Mouse (Mus musculus): ENCODE results near the gene Rapgef1. TPM values are rescaled to one million over a fixed set of nuclear protein-coding genes. Genes with fewer than 3 reads are reported as not detected.
"Not testable (repeated sequence)": the region's sequence is repeated elsewhere in the genome, so short reads cannot be mapped to it uniquely, and the experiment has no call there.

Rapgef1 gene
- polyA plus RNA-seq, 1 experiment from 2014 or later = 14.9 TPM

DNA sequence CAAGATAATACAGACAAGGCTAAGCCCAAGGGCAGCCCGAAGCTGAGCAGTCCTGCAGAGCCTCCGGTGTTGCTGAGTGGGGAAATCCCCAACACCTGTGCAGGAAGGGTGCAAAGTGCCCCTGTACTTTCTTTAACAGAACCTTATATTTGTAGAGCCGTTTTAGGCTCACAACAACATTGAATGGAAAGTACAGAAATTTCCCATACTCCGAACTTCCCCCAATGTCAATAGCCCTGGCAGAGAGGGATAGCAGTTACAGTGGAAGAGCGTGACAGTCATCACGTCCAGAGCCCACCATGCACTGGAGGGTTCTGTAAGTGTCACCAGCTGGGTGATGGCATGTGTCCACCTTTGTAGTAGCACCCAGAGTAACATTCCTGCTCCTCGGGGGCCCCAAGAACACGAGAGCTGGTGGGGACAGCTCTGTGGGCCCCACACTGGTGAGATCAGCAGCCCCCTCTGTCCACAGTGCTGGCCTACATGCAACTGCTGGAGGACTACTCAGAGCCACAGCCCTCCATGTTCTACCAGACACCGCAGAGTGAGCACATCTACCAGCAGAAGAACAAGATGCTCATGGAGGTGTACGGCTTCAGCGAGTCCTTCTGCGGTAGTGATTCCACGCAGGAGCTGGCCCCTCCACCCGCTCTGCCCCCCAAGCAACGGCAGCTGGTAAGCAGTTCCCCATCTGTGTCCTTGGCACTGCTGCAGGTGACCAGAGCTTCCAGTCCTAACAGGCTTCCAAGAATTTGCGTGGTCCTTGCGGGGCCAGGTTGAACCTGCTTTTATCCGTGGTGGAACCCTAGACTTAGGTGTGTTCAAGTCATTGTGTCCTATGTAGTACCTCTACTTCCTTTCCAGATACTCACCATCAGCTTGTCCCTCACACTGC is 87.5 kb downstream of the Rapgef1 start:
- Histone ChIP-seq H3K27ac (no peak overlapping the region), H3K79me2 (ENCODE audit: inconsistent target) (no peaks in the 10 kb centered on the region), H3K36me3 (ENCODE audit: inconsistent target) (peaks cover 44% of the 10 kb centered on the region; the same call in 1 of the 2 replicates), H3K4me3 (ENCODE audit: inconsistent target) (no peak overlapping the region)
- 88% methylated on average over 18 of the region's 18 CpGs for WGBS (ENCODE audit: missing documents)

DNA sequence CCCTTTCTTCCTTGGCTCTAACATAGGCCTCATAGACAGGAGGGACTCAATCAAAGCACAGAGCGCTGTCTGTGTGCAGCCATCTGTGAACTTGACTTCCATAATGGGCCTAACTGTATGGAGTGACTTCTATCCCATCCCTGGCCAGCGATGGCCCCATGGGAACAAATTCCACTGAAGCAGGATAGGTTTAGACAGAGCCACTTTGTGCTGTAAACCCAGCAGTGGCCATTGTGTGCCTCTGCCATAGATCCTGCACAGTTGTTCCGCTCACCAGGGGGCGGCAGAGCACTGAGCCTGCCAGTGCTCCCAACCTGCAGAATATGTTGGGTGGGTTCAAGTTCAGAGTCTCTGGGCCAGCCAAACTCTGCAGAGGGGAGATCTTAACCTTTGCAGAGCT is 88.2 kb downstream of the Rapgef1 start:
- no peak overlapping the region for H3K27ac ChIP-seq
- H3K36me3 ChIP-seq (ENCODE audit: inconsistent target) = peaks cover 40% of the 10 kb centered on the region; the same call in 1 of the 2 replicates
- no peaks in the 10 kb centered on the region for H3K79me2 ChIP-seq (ENCODE audit: inconsistent target)
- no peak overlapping the region for H3K4me3 ChIP-seq (ENCODE audit: inconsistent target)
- WGBS (ENCODE audit: missing documents) = 90% methylated on average over 4 of the region's 4 CpGs

DNA sequence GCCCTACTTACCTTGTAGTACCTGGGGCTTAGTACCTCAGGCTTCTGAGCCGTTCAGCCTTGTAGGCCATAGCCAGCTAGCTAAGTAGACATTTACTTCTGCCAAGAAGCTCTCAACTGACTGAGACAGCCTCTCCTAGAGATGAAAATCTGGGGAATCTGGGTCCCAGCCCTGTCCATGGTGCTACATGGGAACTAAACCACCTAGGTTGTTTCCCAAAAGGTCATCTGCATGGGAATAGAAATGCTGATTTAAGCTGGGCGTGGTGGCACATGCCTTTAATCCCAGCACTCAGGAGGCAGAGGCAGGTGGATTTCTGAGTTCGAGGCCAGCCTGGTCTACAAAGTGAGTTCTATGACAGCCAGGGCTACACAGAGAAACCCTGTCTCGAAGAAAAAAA is 88.7 kb downstream of the Rapgef1 start:
- 92% methylated on average over 4 of the region's 4 CpGs for WGBS (ENCODE audit: missing documents)
- not testable (repeated sequence) for H3K79me2 ChIP-seq (ENCODE audit: inconsistent target); H3K27ac ChIP-seq; H3K4me3 ChIP-seq (ENCODE audit: inconsistent target)
- peaks cover 37% of the 10 kb centered on the region; the same call in 1 of the 2 replicates for H3K36me3 ChIP-seq (ENCODE audit: inconsistent target)

DNA sequence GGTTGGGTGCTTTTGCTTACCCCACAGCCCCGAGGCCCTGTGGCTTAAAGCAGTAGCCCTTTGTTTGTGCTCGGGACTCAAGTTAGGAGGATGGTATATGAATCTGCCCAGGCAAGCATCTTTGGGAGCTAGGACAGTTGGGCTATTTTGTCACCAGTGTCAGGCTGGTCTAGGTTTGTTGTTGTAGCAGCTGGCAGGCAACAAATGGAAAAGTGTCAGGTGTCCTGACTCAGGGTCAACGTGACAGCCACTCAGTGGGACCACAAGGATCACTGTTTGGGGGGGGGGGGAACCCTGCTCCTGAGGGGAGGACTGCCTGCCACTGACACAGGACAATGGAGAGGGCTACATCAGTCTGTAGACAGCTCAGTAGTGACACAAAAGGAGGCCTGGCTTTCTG is 91.5 kb downstream of the Rapgef1 start:
- Histone ChIP-seq H3K4me3 (ENCODE audit: inconsistent target) (no peak overlapping the region), H3K36me3 (ENCODE audit: inconsistent target) (peaks cover 23% of the 10 kb centered on the region; the same call in 1 of the 2 replicates), H3K79me2 (ENCODE audit: inconsistent target) (no peaks in the 10 kb centered on the region), H3K27ac (no peak overlapping the region)
- 89% methylated on average over 3 of the region's 3 CpGs for WGBS (ENCODE audit: missing documents)

DNA sequence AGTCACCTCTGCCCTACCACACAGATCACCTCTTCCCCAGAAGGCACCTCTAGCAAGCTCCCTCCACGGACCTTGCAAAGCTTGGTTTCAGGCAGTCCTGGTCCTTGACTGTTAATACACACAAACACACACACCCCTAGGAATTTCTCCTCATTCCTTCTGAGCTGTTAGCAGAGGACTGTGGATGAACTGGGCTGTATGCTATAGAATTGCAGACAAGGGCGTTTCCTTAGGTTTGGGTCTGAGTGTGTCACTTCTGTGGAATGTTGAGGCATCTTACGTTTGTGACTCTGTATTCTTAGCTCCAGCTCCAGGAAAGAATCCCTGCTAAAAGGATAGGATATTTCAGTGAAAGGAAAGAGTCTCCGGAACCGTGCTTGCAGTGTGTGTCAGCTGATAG is 92.4 kb downstream of the Rapgef1 start:
- H3K36me3 ChIP-seq (ENCODE audit: inconsistent target) = peaks cover 20% of the 10 kb centered on the region; the same call in 1 of the 2 replicates
- WGBS (ENCODE audit: missing documents) = 95% methylated on average over 5 of the region's 5 CpGs

DNA sequence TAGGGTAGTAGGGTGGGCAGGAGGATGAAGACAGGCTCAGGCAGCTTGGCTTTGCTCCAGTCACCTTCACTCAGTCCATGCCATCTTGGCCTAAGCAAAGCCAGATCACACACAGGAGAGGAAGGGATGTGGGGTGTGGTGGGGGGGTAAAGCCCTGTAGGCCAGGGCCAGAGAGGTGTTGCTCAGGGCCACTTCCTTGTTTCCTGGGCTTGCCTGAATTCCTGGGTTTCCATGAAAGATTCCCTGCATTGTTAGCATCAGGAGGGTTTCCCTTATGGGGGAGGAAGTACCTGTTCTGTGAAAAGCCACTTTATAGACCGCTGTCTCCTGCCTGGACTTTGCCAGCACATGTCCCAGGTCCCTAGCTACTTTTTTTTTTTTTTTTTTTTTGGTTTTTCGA is 94.0 kb downstream of the Rapgef1 start:
- Histone ChIP-seq H3K79me2 (ENCODE audit: inconsistent target) (no peaks in the 10 kb centered on the region), H3K36me3 (ENCODE audit: inconsistent target) (peaks cover 14% of the 10 kb centered on the region; the same call in 1 of the 2 replicates), H3K4me3 (ENCODE audit: inconsistent target) (no peak overlapping the region), H3K27ac (no peak overlapping the region)
- 100% methylated on average over 1 of the region's 2 CpGs for WGBS (ENCODE audit: missing documents)

More for the DNA sequence above, 92.4 kb downstream of the Rapgef1 start:
- H3K27ac ChIP-seq = no peak overlapping the region
- H3K4me3 ChIP-seq (ENCODE audit: inconsistent target) = no peak overlapping the region
- no peaks in the 10 kb centered on the region for H3K79me2 ChIP-seq (ENCODE audit: inconsistent target)

DNA sequence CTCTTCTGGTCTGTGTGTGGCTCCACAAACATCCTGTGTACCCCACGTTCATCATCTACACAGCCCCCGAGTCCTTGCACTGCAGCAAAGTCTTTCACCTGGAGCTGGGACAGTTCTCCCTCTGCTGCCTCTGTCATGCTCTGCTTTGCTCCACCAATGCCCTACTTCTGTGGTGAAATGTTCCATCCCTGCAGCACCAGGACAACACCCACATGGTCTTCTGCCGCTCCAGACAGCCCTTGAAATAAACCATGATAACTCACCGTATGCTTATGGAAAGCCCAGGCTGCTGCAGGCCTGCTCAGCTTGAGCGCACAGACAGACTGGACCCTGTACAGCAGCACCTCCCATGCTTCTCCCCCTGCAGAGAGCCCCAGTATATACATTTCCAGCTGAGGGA is 94.6 kb downstream of the Rapgef1 start:
- Histone ChIP-seq H3K36me3 (ENCODE audit: inconsistent target) (peaks cover 14% of the 10 kb centered on the region; the same call in 1 of the 2 replicates), H3K27ac (no peak overlapping the region), H3K4me3 (ENCODE audit: inconsistent target) (no peak overlapping the region), H3K79me2 (ENCODE audit: inconsistent target) (no peaks in the 10 kb centered on the region)
- WGBS (ENCODE audit: missing documents) = 88% methylated on average over 4 of the region's 5 CpGs

DNA sequence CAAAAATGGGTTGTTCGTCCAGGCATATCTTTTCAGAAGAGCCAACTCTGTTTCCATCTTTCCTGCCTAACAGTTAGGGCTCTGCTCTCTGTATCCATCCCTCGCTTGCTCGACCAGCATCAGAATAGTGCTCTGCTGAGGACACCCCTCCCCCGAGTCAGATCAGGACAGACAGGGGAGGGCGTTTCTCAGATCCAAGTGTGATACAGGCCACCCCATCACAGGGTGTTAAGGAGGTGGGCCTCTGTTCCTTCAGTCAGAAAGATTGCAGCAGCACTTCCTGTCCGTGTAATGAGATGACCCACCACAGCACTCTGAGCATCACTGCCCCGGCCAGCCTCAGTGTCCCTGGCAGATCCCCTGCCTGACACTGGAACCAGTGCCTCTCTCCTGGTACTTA is 96.6 kb downstream of the Rapgef1 start:
- Histone ChIP-seq H3K79me2 (ENCODE audit: inconsistent target) (no peaks in the 10 kb centered on the region), H3K36me3 (ENCODE audit: inconsistent target) (peaks cover 27% of the 10 kb centered on the region; the same call in 1 of the 2 replicates), H3K27ac (no peak overlapping the region), H3K4me3 (ENCODE audit: inconsistent target) (no peak overlapping the region)
- WGBS (ENCODE audit: missing documents) = 93% methylated on average over 7 of the region's 7 CpGs

DNA sequence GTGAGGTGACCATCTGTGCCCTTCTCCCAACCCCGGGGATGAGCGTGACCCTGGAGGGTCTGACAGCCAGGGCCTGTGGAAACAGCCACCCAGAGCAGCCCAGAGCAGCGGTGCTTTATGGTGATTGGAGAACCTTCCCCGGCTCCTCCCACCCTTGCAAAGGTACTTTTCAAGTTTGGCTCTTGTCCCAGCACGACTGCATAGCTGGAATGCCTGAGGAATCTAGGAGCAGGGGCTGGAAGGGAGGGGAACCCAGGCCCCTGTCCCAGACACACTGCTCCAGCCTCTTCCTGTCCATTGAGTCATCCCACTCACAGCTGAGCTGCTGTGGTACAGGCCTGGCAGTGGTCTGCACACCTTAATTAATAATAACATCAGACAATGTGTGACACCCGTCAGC is 97.2 kb downstream of the Rapgef1 start:
- Histone ChIP-seq H3K27ac (no peak overlapping the region), H3K4me3 (ENCODE audit: inconsistent target) (no peak overlapping the region), H3K79me2 (ENCODE audit: inconsistent target) (no peaks in the 10 kb centered on the region), H3K36me3 (ENCODE audit: inconsistent target) (peaks cover 26% of the 10 kb centered on the region; the same call in 1 of the 2 replicates)
- 93% methylated on average over 6 of the region's 6 CpGs for WGBS (ENCODE audit: missing documents)

DNA sequence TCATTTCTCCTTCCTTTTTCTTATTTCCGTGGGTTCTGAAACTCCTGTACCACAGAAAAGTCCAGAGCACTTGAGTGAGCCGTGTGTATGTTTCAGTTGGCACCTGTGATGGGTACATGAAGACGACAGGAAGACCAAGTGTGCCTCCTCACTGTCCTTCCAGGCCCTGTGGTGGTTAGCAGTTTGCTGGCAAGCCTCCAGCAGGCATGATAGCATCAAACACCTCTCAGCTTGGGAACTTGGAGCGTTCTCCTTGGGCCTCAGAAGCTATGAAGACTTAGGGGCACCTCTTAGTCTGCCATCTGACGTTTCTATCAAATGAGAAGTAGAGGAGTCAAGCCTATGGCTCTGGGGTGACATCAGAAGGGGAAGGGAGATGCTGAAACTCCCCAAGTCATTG is 99.1 kb downstream of the Rapgef1 start:
- Histone ChIP-seq H3K36me3 (ENCODE audit: inconsistent target) (peaks cover 20% of the 10 kb centered on the region; the same call in 1 of the 2 replicates), H3K4me3 (ENCODE audit: inconsistent target) (no peak overlapping the region), H3K79me2 (ENCODE audit: inconsistent target) (no peaks in the 10 kb centered on the region), H3K27ac (no peak overlapping the region)
- whole genome bisulfite sequencing (ENCODE audit: missing documents) = 45% methylated on average over 5 of the region's 5 CpGs

DNA sequence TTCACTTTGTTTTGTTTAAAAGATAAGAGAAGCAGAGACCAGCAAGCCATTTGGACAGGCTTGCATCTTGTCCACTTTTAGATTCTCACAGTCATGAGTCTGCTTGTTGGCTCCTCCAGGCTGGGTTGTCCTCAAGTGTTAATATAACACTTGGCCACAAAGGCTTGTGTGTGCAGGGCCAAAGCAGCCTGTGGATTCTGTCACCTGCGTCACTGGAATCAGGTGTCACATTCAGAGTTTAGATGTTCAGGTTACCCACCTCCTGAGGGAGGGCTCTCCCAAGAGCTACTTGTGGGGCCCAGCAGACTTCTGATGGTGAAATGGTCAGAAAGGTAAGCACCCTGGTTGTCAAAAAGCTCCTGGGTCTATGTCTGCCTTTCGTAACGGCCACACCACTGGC is 103.6 kb downstream of the Rapgef1 start:
- no peaks in the 10 kb centered on the region for H3K79me2 ChIP-seq (ENCODE audit: inconsistent target)
- no peak overlapping the region for H3K27ac ChIP-seq
- 100% methylated on average over 3 of the region's 3 CpGs for WGBS (ENCODE audit: missing documents)
- peaks cover 36% of the 10 kb centered on the region for H3K36me3 ChIP-seq (ENCODE audit: inconsistent target)
- no peak overlapping the region for H3K4me3 ChIP-seq (ENCODE audit: inconsistent target)

DNA sequence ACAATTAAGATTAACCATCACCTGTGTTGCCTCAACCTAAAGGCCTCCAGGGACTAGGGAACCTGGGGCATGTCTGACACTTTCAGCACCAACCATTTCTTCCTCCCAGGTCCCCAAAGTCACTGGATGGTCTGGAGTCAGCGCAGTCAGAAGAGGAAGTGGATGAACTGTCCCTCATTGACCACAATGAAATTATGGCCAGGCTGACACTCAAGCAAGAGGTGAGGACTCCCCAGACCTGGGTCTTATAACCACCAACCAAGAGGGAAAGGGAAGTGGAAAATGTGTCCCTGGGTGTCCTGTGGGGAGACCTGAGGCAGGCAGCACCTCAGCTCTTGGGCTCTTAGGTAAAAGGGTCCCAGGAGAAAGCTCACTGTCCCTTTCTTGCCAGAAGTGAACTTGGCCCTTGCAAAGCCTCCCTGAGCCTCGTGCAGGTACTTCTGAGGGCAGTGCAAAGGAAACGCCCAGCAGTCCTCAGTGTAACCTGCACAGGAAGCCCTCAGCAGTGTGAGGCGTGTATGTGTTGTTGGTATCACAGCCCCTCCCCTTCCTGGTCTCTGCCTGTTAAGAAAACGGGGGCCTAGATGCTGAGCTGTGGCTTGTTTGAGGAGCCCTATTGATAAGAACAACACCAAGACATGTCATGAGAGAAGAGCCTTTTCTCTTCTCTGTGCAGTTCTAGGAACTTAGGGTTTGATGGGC is 105.3 kb downstream of the Rapgef1 start:
- WGBS (ENCODE audit: missing documents) = 44% methylated on average over 4 of the region's 5 CpGs
- Histone ChIP-seq H3K27ac (no peak overlapping the region), H3K4me3 (ENCODE audit: inconsistent target) (no peak overlapping the region), H3K36me3 (ENCODE audit: inconsistent target) (peaks cover 46% of the 10 kb centered on the region), H3K79me2 (ENCODE audit: inconsistent target) (no peaks in the 10 kb centered on the region)

DNA sequence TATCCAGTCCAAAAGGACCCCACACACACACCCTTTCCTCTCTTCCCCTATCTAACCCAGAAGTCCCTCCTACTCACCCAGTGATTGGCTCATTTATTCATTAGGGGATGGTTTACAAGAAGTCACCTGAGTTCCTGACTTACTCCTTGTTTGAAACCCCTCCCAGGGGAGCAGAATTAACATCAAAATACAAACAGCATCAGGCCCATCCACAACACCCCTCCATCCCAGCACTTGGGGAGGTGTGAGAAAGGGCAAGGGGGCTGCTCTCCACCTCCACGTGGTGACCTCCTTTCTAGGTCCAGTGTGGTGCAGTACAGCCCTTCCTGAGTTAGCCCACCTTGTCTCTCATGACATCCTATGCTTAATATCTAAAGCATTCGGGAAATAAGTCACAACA is 110.0 kb downstream of the Rapgef1 start:
- 92% methylated on average over 2 of the region's 2 CpGs for WGBS (ENCODE audit: missing documents)
- Histone ChIP-seq H3K79me2 (ENCODE audit: inconsistent target) (no peaks in the 10 kb centered on the region), H3K27ac (no peak overlapping the region), H3K36me3 (ENCODE audit: inconsistent target) (peaks cover 51% of the 10 kb centered on the region), H3K4me3 (ENCODE audit: inconsistent target) (no peak overlapping the region)

DNA sequence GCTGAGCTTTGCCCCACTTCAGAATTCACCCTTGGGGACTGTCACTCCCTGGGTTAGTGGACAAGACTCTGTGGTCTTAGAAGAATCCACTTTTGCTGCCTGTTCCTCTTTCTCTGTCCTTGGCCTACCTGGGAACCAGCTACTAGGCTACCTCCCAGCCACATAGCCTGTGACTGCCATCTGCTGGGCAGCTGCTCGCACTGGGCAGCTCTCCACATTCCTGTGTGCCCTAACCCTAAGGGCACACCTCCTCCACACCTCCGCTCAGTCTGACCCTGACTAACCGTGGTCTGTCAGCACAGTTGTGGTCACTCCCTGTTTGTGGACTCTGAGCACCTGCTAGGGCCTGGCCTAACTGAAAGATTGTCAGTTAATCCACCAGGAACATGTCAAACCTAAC is 112.0 kb downstream of the Rapgef1 start:
- H3K79me2 ChIP-seq (ENCODE audit: inconsistent target) = no peaks in the 10 kb centered on the region
- H3K27ac ChIP-seq = no peak overlapping the region
- H3K4me3 ChIP-seq (ENCODE audit: inconsistent target) = no peak overlapping the region
- 52% methylated on average over 3 of the region's 3 CpGs for WGBS (ENCODE audit: missing documents)
- peaks cover 57% of the 10 kb centered on the region for H3K36me3 ChIP-seq (ENCODE audit: inconsistent target)

DNA sequence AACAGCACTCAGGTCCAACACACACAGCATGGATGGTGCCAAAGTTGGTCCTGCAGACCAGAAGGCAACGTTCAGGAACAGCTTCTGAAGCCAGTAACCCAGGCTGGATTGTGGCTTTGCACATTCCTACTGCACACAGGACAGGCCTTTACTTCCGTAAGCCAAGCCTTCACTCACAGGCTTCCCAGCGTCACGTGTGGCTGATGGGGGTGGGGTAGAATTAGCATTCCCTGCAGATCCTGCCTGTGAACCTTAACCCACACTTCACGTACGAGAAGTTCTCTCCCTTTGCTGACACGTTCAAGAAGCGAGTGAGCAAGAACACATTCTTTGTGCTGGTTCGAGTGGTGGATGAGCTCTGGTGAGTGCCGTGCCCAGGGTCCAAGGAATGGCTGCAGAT is 113.0 kb downstream of the Rapgef1 start:
- no peak overlapping the region for H3K27ac ChIP-seq
- H3K36me3 ChIP-seq (ENCODE audit: inconsistent target) = peaks cover 59% of the 10 kb centered on the region
- 92% methylated on average over 10 of the region's 10 CpGs for WGBS (ENCODE audit: missing documents)
- no peak overlapping the region for H3K4me3 ChIP-seq (ENCODE audit: inconsistent target)
- H3K79me2 ChIP-seq (ENCODE audit: inconsistent target) = no peaks in the 10 kb centered on the region

All from macrophage (primary cell).